Mouse (Mus musculus) liver, adult 2 months (tissue): ENCODE data around the gene Ptges3.

Experiments used
- CTCF ChIP-seq: fragments of 200-500 bp; IDR thresholded peaks from 2 replicates; pipeline ENCODE4 v1.5.1; 2011; ENCODE audit warnings: low read depth, low read length, control low read depth
- POLR2A ChIP-seq: fragments of 200-500 bp; IDR thresholded peaks from 2 replicates; pipeline ENCODE4 v1.6.1; 2011; ENCODE audit warnings: low read length, control low read depth; ENCODE audit not compliant: insufficient read depth; ENCODE audit errors: extremely low read depth

DNA sequence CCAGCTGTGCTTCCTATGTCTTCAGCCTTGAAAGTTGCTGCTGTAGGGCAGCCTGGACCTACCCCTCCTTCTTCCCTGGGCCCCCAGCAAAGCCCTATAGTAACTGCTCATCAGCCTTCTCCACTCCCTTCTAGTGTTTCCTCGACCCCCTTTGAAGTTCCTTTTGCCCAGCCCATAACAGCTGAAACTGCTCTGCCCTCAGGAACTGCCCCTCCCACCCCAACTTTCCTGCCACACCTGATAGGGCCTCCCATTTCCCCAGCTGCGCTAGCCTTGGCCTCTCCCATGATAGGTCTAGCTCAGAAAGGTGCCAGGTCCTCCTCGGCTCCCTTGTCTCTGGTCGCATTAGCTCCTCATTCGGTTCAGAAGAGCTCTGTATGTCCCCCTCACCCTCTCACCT is 19.6 kb upstream of the Ptges3 start:
- no peak for TF ChIP-seq POLR2A
- TF ChIP-seq CTCF: no peak
